9 mouse cellular contexts compared by ENCODE assay signal in genomic region chr10:117402403-117403333, GRCm38 (mm10). TPM values are rescaled to one million over a fixed set of nuclear protein-coding genes. Genes with fewer than 3 reads are reported as not detected.
DNase-seq lines count a peak whose midpoint lies in the region; ATAC-seq and TF ChIP-seq lines count a peak whose summit lies in the region.
"Had no signal": no experiment of that assay in that cellular context is flagged by ENCODE, and none has a peak within 500 bp of the region (broad histone marks: within the 10 kb centered on the region; RNA-seq: fewer than 3 reads in every experiment).

No protein-coding gene starts in this region.

- H3K4me1 ChIP-seq in lung, adult 2 months (ENCODE audit: control insufficient read depth, insufficient read depth, low read length), result peaks cover 4% of the 10 kb centered on the region; the same call in 1 of the 2 replicates
- H3K4me1 ChIP-seq: embryonic facial prominence, embryonic 15.5 days had no signal

- TF ChIP-seq CTCF in lung, adult 2 months (IDR thresholded peaks at IDR 0.05; ENCODE audit: insufficient read depth, low read length), result peak; percentile 86

- no peak overlapping the region for H3K4me3 ChIP-seq in lung, adult 2 months (replicated peaks; ENCODE audit: extremely low read depth, low read depth, low read length)
- H3K4me3 ChIP-seq: embryonic facial prominence, embryonic 15.5 days had no signal

- ATAC-seq in erythroid progenitor cell, adult 5-6 weeks (replicated peaks; ENCODE audit: low FRiP score, poor library complexity, severe bottlenecking), result peak; percentile 59; the same call in 1 of the 2 replicates

- TF ChIP-seq POLR2A in lung, adult 2 months (IDR thresholded peaks at IDR 0.05; ENCODE audit: borderline replicate concordance, extremely low read depth, low read depth, low read length), result no peak

- peak; percentile 38 to 65 for DNase-seq in heart, postnatal 10 days
- DNase-seq in heart, adult 11 months, result no peak
- DNase-seq in A20 (ENCODE audit: low read depth, low spot score) (peak; percentile 74), NIH3T3 (ENCODE audit: low read depth) (peak; percentile 68)
- peak; percentile 47 for DNase-seq in lung, adult 2 months
- DNase-seq in testis, postnatal 10 days (ENCODE audit: low spot score), result peak; percentile 74
- DNase-seq in right cerebral cortex, postnatal 36 days (ENCODE audit: low spot score in 2 of 2), result no peak

- WGBS in lung, adult 2 months, result 66% methylated on average over 20 of the region's 20 CpGs

- intact Hi-C loops in heart, postnatal 10 days (cut with DNase I), result loop anchor here (1.0 to 2.0 kb wide), 2 partner anchors 39 to 66 kb away; no protein-coding TSS in a partner anchor

RNA-seq across cellular contexts. Expression of gene Cpsf6, which starts 22.9 kb away (rescaled TPM):
- total RNA-seq in heart, postnatal 10 days (2021), result 10 to 100 TPM; 55.7 to 61.6 TPM
- 60.5 and 79.2 TPM in 2 replicates for total RNA-seq in erythroid progenitor cell, adult 5-6 weeks (2015; ENCODE audit: low replicate concordance)
- 83.6 and 119 TPM in 2 replicates for total RNA-seq in erythroid progenitor cell, adult 5-6 weeks (2017; ENCODE audit: low replicate concordance)
- polyA plus RNA-seq in lung, adult 2 months (2012; rRNA removed), result 51.7 and 57.9 TPM in 2 replicates

Comparison
In these comparisons a context has a peak if more than half of its experiments do, and no peak if none do; other contexts are left out.
1. DNase-seq: peak in heart, postnatal 10 days (2 of 2), A20 (single experiment), NIH3T3 (single experiment), lung, adult 2 months (single experiment) and testis, postnatal 10 days (single experiment); none in heart, adult 11 months (single experiment) and right cerebral cortex, postnatal 36 days (0 of 2).